20 mouse cellular contexts compared by ENCODE assay signal in the genomic region with DNA sequence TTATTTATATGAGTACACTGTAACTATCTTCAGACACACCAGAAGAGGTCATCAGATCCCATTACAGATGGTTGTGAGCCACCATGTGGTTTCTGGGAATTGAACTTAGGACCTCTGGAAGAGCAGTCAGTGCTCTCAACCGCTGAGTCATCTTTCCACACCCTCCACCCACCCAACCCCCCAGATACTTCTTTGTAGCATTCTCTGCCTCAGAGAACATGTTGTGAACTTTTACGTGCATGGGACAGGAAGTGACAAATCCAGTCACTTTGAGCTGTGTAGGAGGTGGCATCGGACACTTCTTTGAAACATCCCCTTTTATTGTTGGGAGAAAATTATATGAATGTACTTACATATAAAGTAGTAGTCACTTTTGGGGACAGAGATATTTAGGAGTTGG. TPM values are rescaled to one million over a fixed set of nuclear protein-coding genes. Genes with fewer than 3 reads are reported as not detected.
"Had no signal": no experiment of that assay in that cellular context is flagged by ENCODE, and none has a peak within 500 bp of the region (broad histone marks: within the 10 kb centered on the region; RNA-seq: fewer than 3 reads in every experiment).

No protein-coding gene starts in this region.

RNA-seq across cellular contexts. Expression of a gene that starts 2.4 kb away (rescaled TPM):
- total RNA-seq: layer of hippocampus, adult 8-10 months; layer of hippocampus, postnatal 10 days; layer of hippocampus, postnatal 36 days; left cerebral cortex, adult 2 months; left cerebral cortex, postnatal 10 days; left cerebral cortex, postnatal 36 days; liver, adult 2 months; megakaryocyte progenitor cell, adult 5-6 weeks; megakaryocyte-erythroid progenitor cell, adult 5-6 weeks; midbrain, postnatal 0 days; neutrophil, adult 5-6 weeks had no signal
- polyA plus RNA-seq: kidney, postnatal 0 days; limb, embryonic 11.5 days; limb, embryonic 14.5 days; liver, adult 2 months; lung, embryonic 16.5 days; midbrain, embryonic 11.5 days; midbrain, embryonic 14.5 days; midbrain, postnatal 0 days; neural tube, embryonic 13.5 days; testis, adult 2 months; urinary bladder, adult 2 months had no signal

RNA-seq across cellular contexts. Expression of a gene that starts 17.8 kb away (rescaled TPM):
- total RNA-seq: liver, adult 2 months; megakaryocyte progenitor cell, adult 5-6 weeks; megakaryocyte-erythroid progenitor cell, adult 5-6 weeks; neutrophil, adult 5-6 weeks had no signal
- polyA plus RNA-seq: liver, adult 2 months had no signal

RNA-seq across cellular contexts. Expression of a gene that starts 37.9 kb away (rescaled TPM):
- total RNA-seq: neutrophil, adult 5-6 weeks had no signal
